Mouse (Mus musculus): Measurements from ENCODE around the gene Ptch1.

DNA sequence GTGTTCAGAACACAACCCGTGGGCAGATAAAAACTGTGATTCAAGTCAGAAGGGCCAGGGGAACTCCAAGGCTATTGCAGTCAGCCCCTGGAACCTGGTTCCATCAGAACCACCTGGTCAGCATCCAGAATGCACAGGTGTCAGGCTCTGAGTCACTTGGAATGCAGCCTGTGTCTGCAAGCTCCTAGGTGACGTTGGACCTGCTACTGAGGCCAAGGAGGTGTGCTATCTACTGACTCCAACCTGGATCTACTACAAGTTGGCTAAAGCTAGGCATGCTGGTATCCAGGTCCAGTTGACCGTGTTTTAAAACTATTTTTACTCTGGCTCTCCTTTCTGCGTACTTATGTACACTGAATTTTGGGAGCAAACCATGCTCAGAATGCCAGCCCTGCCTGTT, 24.8 kb downstream of the Ptch1 start:
- TF ChIP-seq CTCF (IDR thresholded peaks at IDR 0.05; ENCODE audit: low read depth) (no peak), EP300 (IDR thresholded peaks at IDR 0.05; ENCODE audit: low read depth) (no peak)
